Mouse (Mus musculus): ENCODE measurements around the gene Mpzl3.

The Mpzl3 gene

DNA sequence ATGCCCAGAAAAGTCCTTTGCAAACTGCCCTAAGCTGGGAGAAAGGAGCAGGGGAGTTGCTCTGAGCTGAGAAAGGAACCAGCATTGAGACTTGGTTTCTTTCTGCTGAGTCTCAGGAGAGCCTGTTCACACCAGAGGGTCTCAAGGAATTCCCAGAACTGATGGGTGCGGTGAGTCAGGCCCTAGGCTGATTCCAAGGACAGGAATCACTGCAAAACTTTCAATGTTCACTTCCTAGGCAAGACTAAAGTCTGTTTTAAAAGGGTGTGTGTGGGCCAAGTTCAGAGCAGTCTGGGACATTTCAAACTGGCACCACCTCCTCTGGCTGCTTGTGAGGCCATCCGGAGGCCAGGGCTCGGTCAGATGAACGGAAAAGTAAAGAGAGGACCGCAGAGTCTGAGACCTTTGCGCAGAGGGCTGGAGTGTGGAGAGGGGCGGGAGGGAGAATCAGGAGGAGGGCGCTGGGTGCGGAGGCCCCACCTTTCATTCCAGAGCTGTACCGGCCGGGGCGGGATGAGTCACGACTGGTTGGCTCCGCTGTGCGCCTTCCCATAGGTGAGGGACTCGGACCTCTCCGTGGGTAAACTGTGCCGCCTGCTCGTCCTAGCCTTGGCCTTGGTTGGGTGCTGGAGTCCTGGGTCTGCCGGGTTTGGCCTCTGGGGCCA lies 12.8 kb upstream of the Mpzl3 start:
- DNase-seq (ENCODE audit: extremely low spot score, low read depth, low spot score), result no peak

DNA sequence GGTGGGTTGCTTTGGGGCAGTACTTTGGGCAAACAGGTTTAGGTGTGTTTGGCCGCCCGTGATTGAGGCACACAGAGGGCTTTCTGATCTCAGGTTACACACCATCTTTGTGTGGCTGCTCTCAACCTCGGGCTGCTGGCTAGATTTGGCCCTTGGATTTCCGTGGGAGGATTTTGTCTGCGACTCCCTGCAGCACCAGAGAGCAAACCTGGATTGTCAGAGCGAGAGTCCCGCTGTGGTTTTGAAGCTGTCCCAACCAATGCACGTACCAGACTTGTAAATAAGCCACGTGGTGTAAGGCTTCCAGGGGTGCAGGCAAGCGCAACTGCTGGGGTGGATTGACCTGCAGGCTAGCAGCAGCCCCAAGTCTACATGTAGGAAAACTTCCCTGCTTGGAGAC lies 12.0 kb upstream of the Mpzl3 start:
- DNase-seq (ENCODE audit: extremely low spot score, low read depth, low spot score), result no peak

DNA sequence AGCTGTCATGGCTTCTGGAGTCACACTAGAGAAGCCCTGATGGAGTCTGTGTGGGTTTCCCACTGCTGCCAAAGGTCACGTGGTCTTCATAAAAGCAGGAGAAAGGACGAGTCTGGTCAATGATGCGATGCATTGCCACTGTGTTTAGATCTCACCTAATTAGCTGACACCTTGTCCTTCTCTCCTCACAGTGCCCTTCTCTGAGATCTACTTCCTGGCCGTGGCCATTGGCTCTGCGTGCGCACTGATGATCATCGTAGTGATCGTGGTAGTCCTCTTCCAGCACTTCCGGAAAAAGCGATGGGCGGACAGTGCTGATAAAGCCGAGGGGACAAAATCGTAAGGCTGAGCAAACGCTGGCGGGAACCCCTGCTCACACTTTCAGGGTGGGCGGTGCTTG lies 8.0 kb upstream of the Mpzl3 start:
- no peak for DNase-seq (ENCODE audit: extremely low spot score, low read depth, low spot score)

DNA sequence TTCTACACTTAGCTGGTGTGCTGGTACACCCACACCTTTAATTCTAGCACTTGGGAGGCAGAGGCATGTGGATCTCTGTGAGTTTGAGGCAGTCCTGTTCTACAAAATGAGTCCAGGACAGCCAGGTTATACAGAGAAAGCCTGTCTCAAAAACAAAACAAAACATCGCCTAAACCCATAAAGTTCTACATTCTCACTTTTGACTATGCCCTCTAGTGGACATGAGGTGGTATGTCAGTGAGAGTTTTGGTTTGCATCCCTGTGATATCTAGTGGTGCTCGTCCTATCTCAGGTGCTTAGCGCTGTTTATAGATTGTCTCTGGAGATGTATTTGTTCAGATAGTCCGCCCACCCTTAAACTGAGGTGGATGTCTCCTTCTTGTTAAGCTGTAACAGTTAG lies 6.5 kb upstream of the Mpzl3 start:
- DNase-seq (ENCODE audit: extremely low spot score, low read depth, low spot score), result no peak

DNA sequence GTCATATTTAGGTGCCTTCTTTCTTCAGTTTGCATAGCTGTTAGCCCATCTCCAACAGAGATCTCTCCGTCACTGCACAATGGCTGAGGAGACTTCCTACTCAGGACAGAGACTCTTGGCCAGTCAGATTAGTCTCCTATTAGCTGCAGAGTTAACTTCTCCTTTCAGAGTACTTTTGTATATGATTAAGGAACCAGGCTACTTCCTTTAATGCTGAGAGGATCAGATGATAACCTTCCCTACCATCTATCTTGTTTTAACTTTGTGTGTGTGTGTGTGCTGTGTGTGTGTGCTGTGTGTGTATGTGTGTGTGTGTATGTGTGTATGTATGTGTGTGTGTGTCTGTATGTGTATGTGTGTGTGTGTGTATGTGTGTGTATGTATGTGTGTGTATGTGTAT lies 5.3 kb upstream of the Mpzl3 start:
- DNase-seq (ENCODE audit: extremely low spot score, low read depth, low spot score), result no peak

DNA sequence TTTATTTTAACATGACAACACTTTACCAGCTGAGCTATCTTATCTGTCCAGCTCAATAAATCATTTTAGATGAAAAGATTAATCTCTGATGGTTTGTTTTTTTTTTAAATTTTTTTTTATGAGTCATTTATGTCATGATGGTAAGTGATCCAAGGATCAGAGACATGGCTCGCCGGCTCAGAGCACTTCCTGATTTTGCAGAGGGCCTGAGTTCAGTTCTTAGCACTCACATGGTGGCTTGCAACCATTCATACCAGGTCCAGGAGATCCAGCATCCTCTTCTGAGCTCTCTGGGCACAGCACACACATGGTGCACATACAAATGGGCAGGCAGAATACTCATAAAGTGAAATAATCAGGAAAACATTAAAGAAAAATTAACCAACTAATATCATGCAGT lies 4.7 kb upstream of the Mpzl3 start:
- DNase-seq (ENCODE audit: extremely low spot score, low read depth, low spot score), result no peak

DNA sequence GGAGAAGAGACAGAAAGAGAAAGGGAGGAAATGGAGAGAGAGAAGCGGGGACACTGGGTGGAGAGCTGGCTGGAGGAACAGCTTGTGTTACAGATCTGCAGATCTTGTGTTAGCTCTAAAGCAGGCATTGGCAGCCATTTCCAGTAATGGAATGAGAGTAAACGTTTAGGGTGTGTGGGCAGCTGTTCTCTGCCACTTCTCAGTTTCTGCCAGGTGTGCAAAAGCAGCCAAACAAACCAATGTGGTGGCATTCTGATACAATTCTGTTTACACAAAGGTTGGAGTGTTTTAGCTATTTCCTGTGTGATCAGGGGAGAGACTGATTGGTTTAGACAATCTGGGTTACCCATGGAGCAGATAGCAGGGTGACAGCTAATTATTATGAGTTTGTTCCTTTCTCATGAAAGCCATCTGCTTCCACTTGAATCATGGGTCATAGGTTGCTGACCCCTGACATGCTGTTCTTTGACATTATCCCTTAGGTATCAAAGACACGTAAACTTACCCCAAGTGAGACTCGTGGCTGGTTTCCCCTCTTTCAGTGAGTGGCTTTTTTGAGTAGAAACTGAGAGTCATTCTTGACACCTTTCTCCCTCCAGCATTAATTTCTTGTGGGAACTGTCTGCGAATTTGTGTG lies 3.4 kb downstream of the Mpzl3 start:
- DNase-seq (ENCODE audit: extremely low spot score, low read depth, low spot score), result no peak

DNA sequence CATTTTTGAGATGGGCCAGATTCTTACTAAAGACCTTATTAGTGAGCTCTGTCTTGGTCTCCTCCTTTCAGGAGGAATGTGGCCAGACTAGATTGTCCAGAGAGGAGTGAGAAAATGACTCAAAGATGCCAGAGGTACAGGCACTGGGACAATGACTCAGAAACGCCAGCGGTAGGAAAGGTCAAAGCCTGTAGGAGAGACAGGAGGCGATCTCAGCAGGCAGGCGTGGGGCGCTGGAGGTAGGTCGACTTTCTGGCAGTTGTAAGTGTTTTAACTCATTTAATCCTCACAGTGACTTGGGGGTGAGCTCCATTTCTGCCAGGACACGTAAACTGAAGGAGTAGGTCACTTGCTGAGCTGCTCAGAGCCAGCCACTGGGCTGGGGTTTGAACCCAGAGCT lies 5.2 kb downstream of the Mpzl3 start:
- no peak for DNase-seq (ENCODE audit: extremely low spot score, low read depth, low spot score)

DNA sequence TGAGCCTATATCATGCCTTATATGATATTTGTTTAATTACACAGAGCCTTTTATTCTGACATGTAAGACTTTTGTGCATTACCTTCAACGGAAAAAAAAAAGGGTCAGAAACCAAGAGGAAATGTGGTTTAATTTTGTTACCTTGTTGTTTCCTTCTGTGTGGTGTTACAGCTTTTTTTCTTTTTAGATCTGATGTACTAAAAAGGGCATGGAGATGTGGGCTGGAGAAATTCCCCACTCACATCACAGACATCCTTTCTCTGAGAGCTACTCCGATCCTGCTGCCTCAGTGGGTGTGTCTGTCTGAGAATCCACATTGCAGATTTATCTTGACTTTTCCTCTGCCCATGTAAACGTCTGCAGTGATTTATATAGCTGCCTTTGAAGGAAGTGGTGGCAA lies 7.7 kb downstream of the Mpzl3 start:
- no peak for DNase-seq (ENCODE audit: extremely low spot score, low read depth, low spot score)

DNA sequence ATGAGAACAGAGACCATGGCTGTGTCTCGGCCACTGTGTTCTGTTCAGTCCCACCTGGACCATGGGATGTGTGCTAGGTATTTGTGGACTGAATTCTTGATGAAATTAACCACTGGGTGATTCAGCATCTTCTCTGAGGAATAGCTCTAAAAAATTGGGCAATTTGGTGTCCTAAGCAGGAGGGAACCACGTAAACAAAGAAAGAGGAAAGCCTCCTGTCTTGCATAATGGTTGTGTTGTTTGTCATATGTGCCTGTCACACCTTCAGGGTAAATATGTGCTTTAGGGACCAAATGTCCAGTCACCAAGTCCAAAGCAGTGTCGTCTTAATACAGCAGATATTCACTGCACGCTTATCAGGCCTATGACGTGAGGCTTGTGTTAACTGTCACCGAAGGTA lies 9.4 kb downstream of the Mpzl3 start:
- DNase-seq (ENCODE audit: extremely low spot score, low read depth, low spot score), result no peak

DNA sequence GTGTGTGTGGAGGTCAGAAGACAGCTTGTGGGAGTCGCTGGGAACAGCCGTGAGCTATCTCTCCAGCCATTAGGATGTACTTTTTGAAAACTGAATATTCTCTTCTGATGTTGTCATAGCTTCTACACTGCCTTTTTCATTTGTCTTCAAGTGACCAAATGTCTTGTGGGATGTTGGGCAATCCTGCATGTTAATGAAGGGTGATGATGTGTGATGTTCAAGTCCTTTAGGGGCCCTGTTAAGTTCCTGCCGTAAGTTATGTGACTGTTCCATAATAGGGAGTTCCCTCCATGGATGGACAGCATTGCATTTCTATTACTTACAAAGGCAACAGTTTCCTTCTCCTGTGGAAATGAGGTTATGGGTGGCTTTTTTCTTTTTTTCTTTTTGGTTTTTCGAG lies 11.7 kb downstream of the Mpzl3 start:
- no peak for DNase-seq (ENCODE audit: extremely low spot score, low read depth, low spot score)

DNA sequence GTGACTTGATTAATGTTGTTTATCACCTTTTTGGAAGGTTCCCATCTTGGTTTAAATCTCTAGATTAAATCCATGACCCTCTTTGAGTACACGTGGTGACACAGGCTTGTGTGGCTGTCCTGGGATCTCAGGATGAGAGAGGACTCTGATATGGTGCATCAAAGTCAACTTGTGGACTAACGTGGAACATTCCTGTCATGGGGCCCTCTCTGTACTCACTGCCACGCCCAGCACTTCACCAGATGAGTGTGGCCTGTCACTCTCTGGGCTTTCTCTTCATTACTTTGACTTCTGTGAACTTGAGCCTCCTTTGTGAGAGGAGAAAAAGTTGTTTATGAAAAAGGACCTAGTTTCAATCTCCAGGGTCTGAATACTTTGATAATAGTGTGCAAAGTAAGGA lies 16.8 kb downstream of the Mpzl3 start:
- no peak for DNase-seq (ENCODE audit: extremely low spot score, low read depth, low spot score)

DNA sequence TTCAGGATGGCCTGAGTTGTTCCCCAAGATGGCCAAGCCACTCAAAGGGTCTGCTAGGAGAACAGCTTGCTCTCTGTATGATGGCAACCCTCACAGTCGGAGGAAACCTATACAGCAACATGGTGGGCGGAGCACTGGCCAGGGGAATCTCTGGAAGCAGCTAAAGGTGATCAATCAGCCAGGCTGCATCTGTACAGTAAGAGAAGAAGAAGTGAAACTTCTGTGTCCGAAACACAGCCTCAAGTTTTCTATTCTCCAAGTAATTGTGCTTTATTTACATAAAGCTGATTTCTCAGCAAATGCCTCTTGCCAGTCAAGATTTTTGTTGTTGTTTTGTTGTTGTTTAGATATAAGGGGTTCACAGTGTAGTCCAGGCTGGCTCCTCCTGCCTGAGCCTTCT lies 22.9 kb downstream of the Mpzl3 start:
- DNase-seq (ENCODE audit: extremely low spot score, low read depth, low spot score), result no peak

DNA sequence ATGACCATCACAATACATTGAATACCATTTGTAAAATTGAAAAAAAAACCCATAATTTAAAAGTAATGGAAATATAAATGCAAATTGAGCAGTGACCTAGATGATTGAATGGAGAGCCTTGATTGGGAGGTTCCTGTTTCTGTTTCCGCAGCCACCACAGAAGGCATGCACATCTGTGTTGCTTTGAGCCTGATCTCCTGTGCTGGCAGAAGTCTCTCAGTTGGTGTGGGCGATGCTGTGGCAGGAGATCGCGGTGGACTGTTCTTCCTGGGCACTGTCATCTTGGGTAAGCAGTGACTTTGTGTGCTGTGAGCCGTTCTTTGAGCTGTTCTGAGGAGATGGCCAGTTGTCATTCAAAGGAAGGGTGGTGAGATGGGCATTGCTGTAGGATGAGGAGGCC lies 24.0 kb downstream of the Mpzl3 start, which contains the start of gene Jaml:
Jaml (plus strand) TSS at position 173 of the 400 bp plus-strand sequence.
- DNase-seq (ENCODE audit: extremely low spot score, low read depth, low spot score), result no peak

DNA sequence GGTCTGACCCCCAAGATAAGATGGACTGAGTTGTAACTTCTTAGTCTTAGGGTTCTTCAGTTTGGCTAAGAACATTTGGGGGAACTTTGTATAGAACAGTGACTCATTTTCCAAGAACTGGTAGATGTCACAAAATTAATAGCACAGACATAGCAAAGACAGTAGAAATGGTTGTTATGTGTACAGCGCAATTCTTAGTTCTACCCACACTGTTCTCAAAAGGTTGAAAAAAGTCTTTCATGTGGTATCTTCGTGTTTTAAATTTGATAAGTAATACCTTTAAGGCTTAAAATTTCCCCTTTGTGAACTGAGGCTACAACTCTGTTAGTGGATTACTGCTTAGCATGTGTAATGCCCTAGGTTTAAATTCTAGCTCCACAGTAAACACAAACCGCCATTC lies 28.1 kb downstream of the Mpzl3 start:
- no peak for DNase-seq (ENCODE audit: extremely low spot score, low read depth, low spot score)

DNA sequence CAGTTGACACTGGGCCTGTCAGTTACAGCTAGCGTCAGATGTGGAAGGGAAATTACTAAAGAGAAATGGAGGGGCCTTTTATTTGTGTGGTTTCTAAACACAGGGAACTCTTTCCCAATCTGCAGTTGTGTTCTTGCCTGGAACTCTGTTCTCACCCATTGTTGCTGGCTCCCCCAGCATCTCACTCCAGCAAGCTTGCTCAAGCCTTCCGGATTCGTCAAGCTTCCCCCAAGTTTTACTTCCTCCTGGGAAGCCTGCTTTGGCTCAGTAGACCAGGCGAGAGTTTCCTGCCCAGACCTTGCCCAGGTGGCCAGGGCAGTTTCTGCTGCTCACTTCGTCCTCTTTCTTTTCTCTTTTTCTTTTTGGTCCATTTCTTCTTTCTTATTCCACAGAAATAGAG lies 29.6 kb downstream of the Mpzl3 start:
- no peak for DNase-seq (ENCODE audit: extremely low spot score, low read depth, low spot score)

DNA sequence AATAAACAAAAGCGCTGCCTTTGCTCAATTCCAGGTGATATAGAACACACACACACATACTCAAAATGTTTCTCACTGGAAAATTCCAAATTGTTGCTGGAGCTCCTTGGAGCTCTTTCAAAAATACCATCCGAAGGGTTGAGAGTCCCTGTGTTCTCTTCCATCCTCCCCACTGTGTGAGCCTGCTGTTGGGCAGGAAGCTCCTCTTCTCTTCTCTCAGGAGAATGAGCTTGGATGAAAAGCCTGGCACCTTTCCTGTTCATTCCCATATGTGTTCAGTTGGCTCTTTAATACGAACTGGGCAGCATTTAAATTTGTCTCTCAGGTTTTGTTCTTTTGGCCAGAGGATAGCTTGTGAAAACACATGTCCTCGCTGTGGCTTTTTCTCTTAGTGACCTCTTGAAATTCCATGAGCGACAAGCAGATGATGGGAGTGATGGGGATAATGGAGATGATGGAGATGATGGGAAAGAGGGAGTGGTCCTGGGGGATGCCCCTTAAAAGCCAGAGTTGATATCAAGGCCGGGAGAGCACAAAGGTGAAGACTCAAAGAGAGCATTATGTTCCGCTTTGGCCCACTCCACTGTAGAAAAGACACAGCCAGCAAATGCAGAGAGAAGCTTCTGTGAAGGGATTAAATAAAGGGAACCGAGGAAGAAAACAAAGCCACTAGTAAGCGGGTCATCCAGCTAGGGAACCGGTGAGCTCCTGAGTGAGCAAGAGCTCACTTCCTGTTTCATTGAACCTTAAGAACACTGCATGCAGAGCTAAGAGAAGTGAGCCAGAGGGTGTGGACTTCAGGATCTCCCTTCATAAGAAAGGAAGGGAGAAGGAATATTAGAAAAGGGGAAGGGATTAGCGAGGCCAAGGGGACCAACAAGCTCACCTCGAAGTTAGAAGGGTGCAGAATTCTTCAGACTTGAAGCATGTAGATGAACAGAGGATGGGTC lies 31.0 kb downstream of the Mpzl3 start:
- no peak for DNase-seq (ENCODE audit: extremely low spot score, low read depth, low spot score)

DNA sequence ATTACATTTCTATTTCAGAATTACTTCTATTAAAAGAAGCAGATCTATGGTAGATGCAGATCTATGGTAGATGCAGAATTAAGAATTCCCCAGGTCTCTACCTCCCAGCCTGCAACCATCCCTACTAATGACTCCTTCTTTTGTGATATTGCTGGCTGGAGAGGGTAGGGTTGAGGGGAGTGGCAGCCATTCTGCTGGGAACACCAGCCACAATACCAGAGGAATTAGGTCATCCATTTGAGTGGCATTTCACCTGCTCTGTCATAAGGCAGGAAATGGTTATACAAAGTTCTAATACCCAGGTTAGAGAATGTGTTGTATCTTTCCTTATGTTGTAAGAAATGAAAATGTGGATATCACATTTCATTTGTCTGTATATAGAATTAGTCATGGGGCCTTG lies 33.1 kb downstream of the Mpzl3 start:
- DNase-seq (ENCODE audit: extremely low spot score, low read depth, low spot score), result no peak

DNA sequence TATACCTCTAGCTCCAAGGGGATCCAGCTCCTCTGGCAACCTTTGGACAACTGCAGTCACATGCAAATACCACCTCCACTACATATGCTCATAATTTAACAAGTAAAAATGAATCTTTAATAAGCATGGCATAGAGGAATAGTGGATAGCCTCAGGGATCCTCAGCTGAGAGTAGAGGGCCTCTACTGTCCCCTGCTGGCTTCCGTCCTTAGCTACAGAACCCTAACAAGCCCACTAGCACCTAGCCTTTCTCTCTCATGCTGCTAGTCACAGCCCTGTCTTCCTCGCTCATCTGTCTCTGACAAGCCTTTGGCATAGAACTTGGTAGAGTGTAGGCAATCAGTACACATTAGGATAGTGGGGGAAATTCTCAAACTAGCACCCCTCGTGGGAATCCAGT lies 35.8 kb downstream of the Mpzl3 start:
- no peak for DNase-seq (ENCODE audit: extremely low spot score, low read depth, low spot score)

DNA sequence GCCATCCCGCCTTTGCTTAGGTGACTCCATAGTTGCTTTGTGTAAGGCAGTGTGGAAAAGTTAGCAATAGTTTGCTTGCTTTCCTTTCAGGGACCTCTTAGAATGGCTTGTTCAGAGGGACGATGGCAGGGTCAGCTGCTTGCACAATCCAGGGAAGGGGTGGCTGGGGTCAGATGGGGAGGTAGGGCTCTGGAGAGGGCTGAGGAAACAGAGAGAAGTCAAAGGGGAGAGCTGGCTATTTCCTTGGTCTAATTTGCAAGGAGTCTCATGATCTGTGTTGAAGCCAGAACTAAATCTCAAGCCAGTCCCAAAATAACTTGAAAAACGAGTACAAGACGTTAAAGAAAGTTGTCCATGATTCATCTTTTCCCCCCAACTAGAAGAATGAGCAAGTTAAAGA lies 37.7 kb downstream of the Mpzl3 start:
- DNase-seq (ENCODE audit: extremely low spot score, low read depth, low spot score), result no peak

DNA sequence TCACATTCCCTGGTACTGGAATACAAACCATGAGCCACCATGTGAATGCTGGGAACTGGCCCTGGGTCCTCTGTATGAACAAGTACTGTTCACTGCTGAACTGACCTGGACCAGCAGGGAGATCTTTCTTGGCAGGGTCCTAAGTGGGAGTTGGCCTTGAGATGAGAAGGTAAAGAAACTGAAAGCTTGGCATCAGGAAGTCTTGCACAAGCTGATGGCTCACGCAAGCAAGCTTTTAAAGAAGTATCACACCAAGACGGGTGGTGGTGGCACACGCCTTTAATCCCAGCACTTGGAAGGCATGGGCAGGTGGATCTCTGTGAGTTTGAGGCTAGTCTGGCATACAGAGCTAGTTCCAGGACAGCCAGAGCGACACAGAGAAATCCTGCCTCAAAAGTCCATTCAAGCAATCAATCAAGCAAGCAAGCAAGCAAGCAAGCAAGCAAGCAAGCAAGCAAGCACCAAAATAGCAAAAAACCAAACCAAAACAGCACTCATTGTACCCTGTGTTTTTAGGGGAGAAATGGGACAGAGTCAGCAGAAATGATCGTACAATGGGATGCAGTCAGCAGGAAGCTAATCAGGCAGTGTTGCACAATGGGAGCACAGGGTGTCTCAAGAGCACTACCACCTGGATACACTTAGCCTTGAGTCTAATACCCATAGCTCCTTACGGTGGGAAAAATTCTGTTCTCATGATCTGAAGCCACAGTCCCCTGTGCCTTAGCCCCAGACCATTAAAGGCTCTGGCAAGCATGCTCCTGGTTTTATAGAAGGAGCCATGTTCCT lies 40.4 kb downstream of the Mpzl3 start:
- DNase-seq (ENCODE audit: extremely low spot score, low read depth, low spot score), result no peak
